Mouse (Mus musculus) 3134 (cell line): ENCODE measurements at regions not wholly inside any gene's neighbourhood (a gene's known extent, or its start where the extent isn't known, plus 50 kb on each side); places are given as distances from the start of the nearest gene placed in this dataset.
"Not testable (repeated sequence)": the region's sequence is repeated elsewhere in the genome, so short reads cannot be mapped to it uniquely, and the experiment has no call there.

Source experiments
- DNase-seq: peaks from one replicate; pipeline ENCODE4 v3.0.0-alpha.2; 2011; ENCODE audit warnings: low spot score; ENCODE audit not compliant: insufficient read length; ENCODE audit errors: extremely low read depth

GRCm38 (mm10) chr12:8417127-8417790 is 82.5 kb downstream of the Rhob start:
- no peak for DNase-seq

- DNase-seq, result no peak
Measured at GRCm38 (mm10) chr12:8412125-8412524, 87.7 kb downstream of the Rhob start.

GRCm38 (mm10) chr12:8410410-8411341 is 89.1 kb downstream of the Rhob start:
- DNase-seq, result no peak

- no peak for DNase-seq
Measured at GRCm38 (mm10) chr12:8402084-8402483, 88.9 kb downstream of the Hs1bp3 start.

- DNase-seq, result no peak
Measured at GRCm38 (mm10) chr12:8401376-8401775, 88.1 kb downstream of the Hs1bp3 start.

- no peak for DNase-seq
Measured at GRCm38 (mm10) chr12:8400345-8401130, 87.3 kb downstream of the Hs1bp3 start.

GRCm38 (mm10) chr12:8398852-8399251 is 85.6 kb downstream of the Hs1bp3 start:
- no peak for DNase-seq

- not testable (repeated sequence) for DNase-seq
Measured at GRCm38 (mm10) chr12:8396408-8396807, 83.2 kb downstream of the Hs1bp3 start.

- DNase-seq, result peak; percentile 15
Measured at GRCm38 (mm10) chr12:8394894-8395297, 81.7 kb downstream of the Hs1bp3 start.

- DNase-seq, result no peak
Measured at GRCm38 (mm10) chr12:8393976-8394375, 80.7 kb downstream of the Hs1bp3 start.
